Mouse (Mus musculus) CH12.LX (cell line): ENCODE measurements around the gene Ncor1.

Experiments
- CHD1 ChIP-seq: IDR thresholded peaks from 2 replicates; pipeline ENCODE4 v1.6.1; 2012; ENCODE audit warnings: low read depth, low read length, improper control_type of control experiment, inconsistent platforms
- CTCF ChIP-seq, 2 experiments: IDR thresholded peaks in 1 of 2; conservative IDR thresholded peaks in 1 of 2; 2 replicates each; pipeline ENCODE4 v1.5.1; 2011 to 2012; ENCODE audit warnings: low read depth in 2 of 2, low read length in 2 of 2, improper control_type of control experiment in 1 of 2, inconsistent platforms in 1 of 2, mild to moderate bottlenecking in 1 of 2, moderate library complexity in 1 of 2
- EP300 ChIP-seq: IDR thresholded peaks from 2 replicates; pipeline ENCODE4 v1.6.1; 2011; ENCODE audit warnings: low read length, improper control_type of control experiment
- ETS1 ChIP-seq: conservative IDR thresholded peaks from 2 replicates; pipeline ENCODE4 v1.6.1; 2012; ENCODE audit warnings: low read depth, mild to moderate bottlenecking, inconsistent platforms, low read length, improper control_type of control experiment, moderate library complexity
- IRF4 ChIP-seq: IDR thresholded peaks from 2 replicates; pipeline ENCODE4 v1.6.1; 2014; ENCODE audit warnings: low read depth, mild to moderate bottlenecking, inconsistent platforms, low read length, improper control_type of control experiment
- MAX ChIP-seq: IDR thresholded peaks from 2 replicates; pipeline ENCODE4 v1.6.1; 2011; ENCODE audit warnings: low read length, improper control_type of control experiment
- POLR2A ChIP-seq: IDR thresholded peaks from 2 replicates; pipeline ENCODE4 v1.6.1; 2011; ENCODE audit warnings: low read depth, mild to moderate bottlenecking, improper control_type of control experiment, low read length
- SIN3A ChIP-seq: IDR thresholded peaks from 2 replicates; pipeline ENCODE4 v1.6.1; 2012; ENCODE audit warnings: low read length, improper control_type of control experiment, inconsistent platforms
- ZC3H11A ChIP-seq: IDR thresholded peaks from 2 replicates; pipeline ENCODE4 v1.6.1; 2012; ENCODE audit warnings: low read depth, mild to moderate bottlenecking, inconsistent platforms, low read length, improper control_type of control experiment
- ZKSCAN1 ChIP-seq: IDR thresholded peaks from 2 replicates; pipeline ENCODE4 v1.6.1; 2012; ENCODE audit warnings: low read depth, inconsistent platforms, low read length, improper control_type of control experiment, borderline replicate concordance
- ZNF384 ChIP-seq: IDR thresholded peaks from 2 replicates; pipeline ENCODE4 v1.6.1; 2012; ENCODE audit warnings: low read depth, low read length, improper control_type of control experiment, inconsistent platforms

DNA sequence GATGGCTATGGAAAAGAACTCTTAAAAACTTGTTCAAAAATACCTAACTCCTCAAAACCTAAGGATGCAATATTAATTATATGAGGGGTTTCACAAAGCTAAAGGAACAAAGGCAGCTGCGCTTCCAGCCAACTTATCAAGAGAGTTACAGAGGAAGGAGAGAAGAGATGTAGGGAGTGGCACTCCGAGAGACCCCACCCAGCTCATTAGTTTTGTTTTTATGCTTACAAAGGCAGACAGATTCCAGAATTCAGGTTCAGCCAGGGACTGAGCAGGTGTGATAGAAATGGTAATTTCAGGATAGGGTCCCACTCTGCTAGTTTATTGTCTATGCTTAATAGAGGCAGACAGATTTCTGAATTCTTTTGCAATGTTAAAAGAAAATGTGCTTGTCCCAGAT, 103.1 kb downstream of the Ncor1 start:
- TF ChIP-seq EP300 (no peak), POLR2A (no peak), CTCF (conservative IDR thresholded peaks at IDR 0.05 in 1 of 2, IDR thresholded peaks at IDR 0.05 in 1 of 2; ENCODE audit: low read depth in 2 of 2, low read length in 2 of 2) (no peak), SIN3A (no peak), ZNF384 (no peak), ZC3H11A (no peak), ZKSCAN1 (no peak), MAX (no peak), ETS1 (no peak), CHD1 (no peak), IRF4 (no peak)
